Mouse (Mus musculus) cerebellum, adult 2 months (tissue): ENCODE measurements at regions not wholly inside any gene's neighbourhood (a gene's known extent, or its start where the extent isn't known, plus 50 kb on each side); places are given as distances from the start of the nearest gene placed in this dataset.

ENCODE experiments used
- CTCF ChIP-seq: fragments of 200-500 bp; IDR thresholded peaks from 2 replicates; pipeline ENCODE4 v1.5.1; 2011; ENCODE audit warnings: low read depth, mild to moderate bottlenecking, control low read depth, low read length, moderate library complexity, borderline replicate concordance; ENCODE audit not compliant: insufficient read depth
- POLR2A ChIP-seq: fragments of 200-500 bp; IDR thresholded peaks from 2 replicates; pipeline ENCODE4 v1.6.1; 2011; ENCODE audit warnings: low read length, control low read depth, borderline replicate concordance; ENCODE audit not compliant: insufficient read depth

DNA sequence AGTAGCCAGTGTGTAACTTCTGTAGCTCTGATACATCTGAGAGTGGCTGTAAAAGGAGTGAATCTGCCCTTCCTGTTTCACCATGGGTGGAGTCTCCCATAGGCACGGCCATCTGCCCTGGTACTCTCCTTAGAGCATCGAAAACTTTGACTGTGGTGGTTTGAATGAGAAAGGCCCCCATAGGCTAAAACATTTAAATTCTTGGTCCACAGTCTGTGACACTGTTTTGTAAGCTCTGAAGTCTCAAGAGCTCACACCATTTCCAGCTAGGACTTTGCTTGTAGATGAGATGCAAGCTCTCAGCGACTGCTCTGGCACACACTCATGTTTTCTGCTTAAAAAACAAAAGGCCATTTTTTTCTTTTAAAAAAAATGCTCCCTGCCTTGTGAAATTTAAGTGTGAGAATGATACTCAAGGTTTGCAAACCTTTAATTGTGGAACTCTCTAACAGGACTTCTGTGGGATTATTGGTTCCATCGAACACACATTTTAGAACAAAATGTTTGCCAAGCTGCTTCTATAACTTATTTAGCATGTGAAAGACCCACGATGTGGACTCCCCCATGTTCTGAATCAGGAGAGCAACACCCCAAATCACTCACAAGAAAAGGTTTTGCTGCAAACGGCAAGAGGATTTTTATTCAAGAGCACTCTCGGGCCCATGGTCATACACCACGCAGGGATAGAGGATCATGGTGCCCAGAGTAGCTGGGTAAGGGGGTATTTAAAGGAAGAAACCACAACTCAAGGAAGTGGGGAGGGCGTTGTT is 65.7 kb upstream of the Klf12 start:
- TF ChIP-seq CTCF (no peak), POLR2A (no peak)
